Mouse (Mus musculus): ENCODE measurements at regions not wholly inside any gene's neighbourhood (a gene's known extent, or its start where the extent isn't known, plus 50 kb on each side); places are given as distances from the start of the nearest gene placed in this dataset.
A peak's percentile ranks its signal among the peaks of the same experiment; 100 is the strongest.

GRCm38 (mm10) chr1:41384731-41385130, 579.3 kb downstream of the Tmem182 start:
- Histone ChIP-seq H3K27ac (no peak overlapping the region), H3K4me1 (ENCODE audit: control insufficient read depth, insufficient read depth, low read length) (no peaks in the 10 kb centered on the region), H3K9ac (ENCODE audit: low read depth, low read length) (no peak overlapping the region), H3K36me3 (ENCODE audit: control insufficient read depth, insufficient read depth, low read length) (no peaks in the 10 kb centered on the region), H3K79me2 (replicated peaks; ENCODE audit: control insufficient read depth, insufficient read depth, low read length) (no peaks in the 10 kb centered on the region), H3K27me3 (ENCODE audit: control insufficient read depth, insufficient read depth, low read length) (no peaks in the 10 kb centered on the region), H3K4me3 (no peak overlapping the region)
- TF ChIP-seq EP300 (IDR thresholded peaks at IDR 0.05; ENCODE audit: insufficient read depth, low read depth, low read length): no peak
- no peak for TF ChIP-seq CTCF (IDR thresholded peaks at IDR 0.05)
- no peak for TF ChIP-seq POLR2A (IDR thresholded peaks at IDR 0.05; ENCODE audit: insufficient read depth, low read depth, low read length)
- intact Hi-C loops (cut with DNase I): no loop called here
- 47% methylated on average over 1 of the region's 1 CpGs for WGBS
- DNase-seq: no peak

- H3K79me2 ChIP-seq (replicated peaks; ENCODE audit: control insufficient read depth, insufficient read depth, low read length): no peaks in the 10 kb centered on the region
These were observed 581.0 kb downstream of the Tmem182 start for GRCm38 (mm10) chr1:41386435-41386834.

GRCm38 (mm10) chr1:41390102-41390884, 584.9 kb downstream of the Tmem182 start:
- Histone ChIP-seq H3K27ac (no peak overlapping the region), H3K36me3 (ENCODE audit: control insufficient read depth, insufficient read depth, low read length) (no peaks in the 10 kb centered on the region), H3K79me2 (replicated peaks; ENCODE audit: control insufficient read depth, insufficient read depth, low read length) (no peaks in the 10 kb centered on the region), H3K9ac (ENCODE audit: low read depth, low read length) (no peak overlapping the region), H3K4me3 (no peak overlapping the region), H3K4me1 (ENCODE audit: control insufficient read depth, insufficient read depth, low read length) (peaks cover 4% of the 10 kb centered on the region; the same call in 1 of the 2 replicates), H3K27me3 (ENCODE audit: control insufficient read depth, insufficient read depth, low read length) (no peaks in the 10 kb centered on the region)
- WGBS: 11% methylated on average over 11 of the region's 11 CpGs
- intact Hi-C loops (cut with DNase I): no loop called here
- TF ChIP-seq CTCF (IDR thresholded peaks at IDR 0.05): no peak
- no peak for TF ChIP-seq EP300 (IDR thresholded peaks at IDR 0.05; ENCODE audit: insufficient read depth, low read depth, low read length)
- no peak for TF ChIP-seq POLR2A (IDR thresholded peaks at IDR 0.05; ENCODE audit: insufficient read depth, low read depth, low read length)
- DNase-seq: peak; percentile 48 to 63

More at GRCm38 (mm10) chr1:41386435-41386834, 581.0 kb downstream of the Tmem182 start:
- WGBS: 59% methylated on average over 4 of the region's 4 CpGs
- DNase-seq: no peak
- Histone ChIP-seq H3K27me3 (ENCODE audit: control insufficient read depth, insufficient read depth, low read length) (no peaks in the 10 kb centered on the region), H3K27ac (no peak overlapping the region), H3K4me1 (ENCODE audit: control insufficient read depth, insufficient read depth, low read length) (peaks cover 4% of the 10 kb centered on the region; the same call in 1 of the 2 replicates), H3K4me3 (no peak overlapping the region), H3K9ac (ENCODE audit: low read depth, low read length) (no peak overlapping the region), H3K36me3 (ENCODE audit: control insufficient read depth, insufficient read depth, low read length) (no peaks in the 10 kb centered on the region)
- intact Hi-C loops (cut with DNase I): no loop called here
- TF ChIP-seq CTCF (IDR thresholded peaks at IDR 0.05): peak; percentile 28
- TF ChIP-seq EP300 (IDR thresholded peaks at IDR 0.05; ENCODE audit: insufficient read depth, low read depth, low read length): no peak

GRCm38 (mm10) chr1:41391071-41391470, 585.7 kb downstream of the Tmem182 start:
- no peaks in the 10 kb centered on the region for H3K36me3 ChIP-seq (ENCODE audit: control insufficient read depth, insufficient read depth, low read length)
- H3K27me3 ChIP-seq (ENCODE audit: control insufficient read depth, insufficient read depth, low read length): no peaks in the 10 kb centered on the region
- no peak overlapping the region for H3K9ac ChIP-seq (ENCODE audit: low read depth, low read length)
- 86% methylated on average over 7 of the region's 7 CpGs for WGBS
- TF ChIP-seq POLR2A (IDR thresholded peaks at IDR 0.05; ENCODE audit: insufficient read depth, low read depth, low read length) (no peak), EP300 (IDR thresholded peaks at IDR 0.05; ENCODE audit: insufficient read depth, low read depth, low read length) (no peak), CTCF (IDR thresholded peaks at IDR 0.05) (no peak)
- DNase-seq: no peak
- intact Hi-C loops (cut with DNase I): no loop called here
- no peaks in the 10 kb centered on the region for H3K79me2 ChIP-seq (replicated peaks; ENCODE audit: control insufficient read depth, insufficient read depth, low read length)
- peaks cover 4% of the 10 kb centered on the region; the same call in 1 of the 2 replicates for H3K4me1 ChIP-seq (ENCODE audit: control insufficient read depth, insufficient read depth, low read length)
- no peak overlapping the region for H3K27ac ChIP-seq
- H3K4me3 ChIP-seq: no peak overlapping the region

GRCm38 (mm10) chr1:41393287-41393686, 587.9 kb downstream of the Tmem182 start:
- no peaks in the 10 kb centered on the region for H3K27me3 ChIP-seq (ENCODE audit: control insufficient read depth, insufficient read depth, low read length)
- TF ChIP-seq CTCF (IDR thresholded peaks at IDR 0.05) (no peak), EP300 (IDR thresholded peaks at IDR 0.05; ENCODE audit: insufficient read depth, low read depth, low read length) (no peak), POLR2A (IDR thresholded peaks at IDR 0.05; ENCODE audit: insufficient read depth, low read depth, low read length) (no peak)
- H3K79me2 ChIP-seq (replicated peaks; ENCODE audit: control insufficient read depth, insufficient read depth, low read length): no peaks in the 10 kb centered on the region
- H3K27ac ChIP-seq: no peak overlapping the region
- no peak overlapping the region for H3K4me3 ChIP-seq
- WGBS: 76% methylated on average over 4 of the region's 4 CpGs
- no peaks in the 10 kb centered on the region for H3K36me3 ChIP-seq (ENCODE audit: control insufficient read depth, insufficient read depth, low read length)
- no peak for DNase-seq
- H3K4me1 ChIP-seq (ENCODE audit: control insufficient read depth, insufficient read depth, low read length): peaks cover 4% of the 10 kb centered on the region; the same call in 1 of the 2 replicates
- H3K9ac ChIP-seq (ENCODE audit: low read depth, low read length): no peak overlapping the region
- intact Hi-C loops (cut with DNase I): no loop called here

GRCm38 (mm10) chr1:41395081-41395480, 589.7 kb downstream of the Tmem182 start:
- H3K4me3 ChIP-seq: no peak overlapping the region
- TF ChIP-seq POLR2A (IDR thresholded peaks at IDR 0.05; ENCODE audit: insufficient read depth, low read depth, low read length): no peak
- TF ChIP-seq EP300 (IDR thresholded peaks at IDR 0.05; ENCODE audit: insufficient read depth, low read depth, low read length): no peak
- H3K9ac ChIP-seq (ENCODE audit: low read depth, low read length): no peak overlapping the region
- peaks cover 4% of the 10 kb centered on the region; the same call in 1 of the 2 replicates for H3K4me1 ChIP-seq (ENCODE audit: control insufficient read depth, insufficient read depth, low read length)
- no peak for DNase-seq
- H3K27me3 ChIP-seq (ENCODE audit: control insufficient read depth, insufficient read depth, low read length): no peaks in the 10 kb centered on the region
- no peaks in the 10 kb centered on the region for H3K36me3 ChIP-seq (ENCODE audit: control insufficient read depth, insufficient read depth, low read length)
- H3K79me2 ChIP-seq (replicated peaks; ENCODE audit: control insufficient read depth, insufficient read depth, low read length): no peaks in the 10 kb centered on the region
- H3K27ac ChIP-seq: no peak overlapping the region
- WGBS: 74% methylated on average over 3 of the region's 3 CpGs
- intact Hi-C loops (cut with DNase I): no loop called here

Data from heart, adult 2 months (tissue).